Mouse (Mus musculus) heart, postnatal 10 days (tissue): ENCODE results near the gene Tchhl1. TPM values are rescaled to one million over a fixed set of nuclear protein-coding genes. Genes with fewer than 3 reads are reported as not detected.

Experiments used
- DNase-seq, 2 experiments: peaks; one replicate each; pipeline ENCODE4 v3.0.0; 2021
- intact Hi-C: fragments of 180-260 bp; cut with DNase I; formaldehyde crosslinking; loops from one replicate; pipeline ENCODE4 v1.15.1; 2025
- microRNA-seq, 2 experiments: library from miRNA; unstranded; fragments of <30 nt; microRNA quantifications; one replicate each; pipeline ENCODE4 v1.2.0; 2022
- total RNA-seq, 2 experiments: library from RNA; stranded (reverse); gene quantifications; 2 replicates each; pipeline ENCODE4 v1.2.3; 2021

Gene Tchhl1
- total RNA-seq, 2 experiments from 2014 or later = not detected

DNA sequence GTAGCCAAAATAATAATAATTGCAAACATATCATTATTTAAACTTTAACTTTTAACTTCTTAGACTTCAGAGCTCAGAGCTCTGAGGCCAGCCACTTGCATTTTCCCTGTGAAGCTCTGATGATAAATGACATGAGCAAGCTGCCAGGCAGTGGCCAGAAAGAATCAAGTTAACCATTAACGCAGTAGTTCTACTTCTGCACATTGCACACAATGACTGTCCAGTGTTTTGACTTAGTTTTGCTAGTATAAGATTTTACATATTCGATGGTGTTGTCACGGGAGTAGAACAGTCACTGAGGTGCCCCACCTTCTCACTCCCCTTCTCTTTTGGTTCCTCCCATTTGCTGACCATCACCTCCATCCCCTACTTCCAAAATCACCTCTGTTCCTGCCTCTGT lies 28.6 kb downstream of the Tchhl1 start:
- intact Hi-C loops = no loop called here
- no peak for DNase-seq

DNA sequence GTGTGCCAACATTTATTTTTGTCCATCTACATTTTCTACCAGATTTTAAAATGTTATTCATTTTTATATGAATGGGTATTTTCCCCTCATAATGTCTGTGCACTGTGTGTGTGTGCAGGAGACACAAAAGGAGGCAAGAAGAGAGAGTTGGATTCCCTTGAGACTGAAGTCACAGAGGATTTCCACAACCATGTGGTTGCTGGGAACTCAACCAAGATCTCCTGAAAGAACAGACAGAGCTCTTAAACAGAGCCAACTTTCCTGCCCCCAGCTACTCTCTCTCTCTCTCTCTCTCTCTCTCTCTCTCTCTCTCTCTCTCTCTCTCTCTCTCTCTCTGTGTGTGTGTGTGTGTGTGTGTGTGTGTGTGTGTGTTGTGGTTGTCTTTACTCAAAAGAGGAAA lies 30.6 kb downstream of the Tchhl1 start:
- intact Hi-C loops = no loop called here
- DNase-seq = no peak

DNA sequence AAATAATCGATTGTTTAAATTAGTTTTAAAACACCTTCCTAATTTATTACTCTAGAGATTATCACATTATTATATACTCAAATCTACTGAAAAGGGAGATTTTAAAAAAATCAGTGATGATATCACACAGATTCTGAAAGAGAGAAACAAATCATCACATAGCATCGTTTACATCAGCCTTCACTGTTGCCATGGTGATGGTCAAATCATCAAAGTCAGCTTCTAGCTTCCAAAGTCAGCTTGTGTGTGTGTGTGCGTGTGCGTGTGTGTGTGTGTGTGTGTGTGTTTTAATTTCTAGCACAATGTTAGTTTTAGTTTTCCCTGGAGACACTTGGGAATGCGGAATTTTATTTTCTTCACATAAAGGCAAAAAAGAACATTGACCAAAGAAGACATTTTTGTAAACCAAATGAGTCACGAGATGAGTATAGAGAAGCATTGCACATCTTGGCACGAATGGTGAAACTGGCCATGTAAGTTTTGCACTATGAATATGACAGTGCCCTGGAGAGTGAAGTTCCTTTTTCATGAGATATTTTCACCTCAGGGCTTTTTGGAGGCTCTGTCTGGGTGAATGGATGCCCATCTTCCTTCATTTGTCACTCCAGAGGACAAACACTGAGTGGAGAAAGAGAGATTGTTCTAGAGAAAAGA lies 36.1 kb downstream of the Tchhl1 start:
- DNase-seq = no peak
- intact Hi-C loops = no loop called here

DNA sequence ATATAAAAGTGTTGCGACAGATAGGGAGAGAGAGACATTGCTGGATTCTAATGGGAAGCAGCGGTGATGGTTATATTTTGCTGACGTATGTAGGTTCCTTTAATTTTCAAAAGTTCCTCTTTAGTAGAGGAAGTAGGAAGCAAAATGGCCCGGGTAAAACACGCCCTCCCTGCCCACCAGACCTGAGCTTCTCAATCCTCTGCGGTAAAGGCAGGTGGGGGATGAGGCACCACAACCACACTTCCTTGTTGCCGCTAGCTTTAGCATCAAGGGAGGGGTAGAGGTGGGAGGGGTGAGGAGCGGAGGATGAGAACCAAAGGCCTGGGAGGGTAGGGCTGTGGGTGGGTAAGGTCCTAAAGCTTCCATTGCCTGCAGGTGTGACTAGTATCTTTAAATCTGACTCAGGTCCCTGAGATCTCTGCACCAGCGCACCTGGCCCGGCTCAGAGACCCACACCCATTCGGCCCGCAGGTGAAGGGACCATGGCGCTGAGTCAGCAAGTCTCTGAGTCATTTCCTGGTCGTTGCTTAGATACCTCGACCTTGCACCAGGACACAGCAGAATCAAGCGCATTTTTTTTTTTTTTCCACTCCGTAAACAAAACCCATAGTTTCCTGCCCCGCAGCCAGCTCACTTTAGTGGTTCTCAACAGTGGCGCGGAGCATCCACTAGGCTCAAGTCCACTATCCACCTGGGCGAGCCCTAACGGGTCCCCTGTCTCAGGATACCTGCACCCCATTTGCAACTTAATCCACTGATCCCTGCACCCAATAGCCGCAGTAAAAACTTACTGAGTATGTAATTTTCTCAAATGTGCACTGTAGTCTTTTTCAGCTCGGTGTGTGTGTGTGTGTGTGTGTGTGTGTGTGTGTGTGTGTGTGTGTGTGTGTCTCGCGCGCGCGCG lies 37.7 kb downstream of the Tchhl1 start:
- peak; percentile 21 to 41 for DNase-seq
- intact Hi-C loops = no loop called here

DNA sequence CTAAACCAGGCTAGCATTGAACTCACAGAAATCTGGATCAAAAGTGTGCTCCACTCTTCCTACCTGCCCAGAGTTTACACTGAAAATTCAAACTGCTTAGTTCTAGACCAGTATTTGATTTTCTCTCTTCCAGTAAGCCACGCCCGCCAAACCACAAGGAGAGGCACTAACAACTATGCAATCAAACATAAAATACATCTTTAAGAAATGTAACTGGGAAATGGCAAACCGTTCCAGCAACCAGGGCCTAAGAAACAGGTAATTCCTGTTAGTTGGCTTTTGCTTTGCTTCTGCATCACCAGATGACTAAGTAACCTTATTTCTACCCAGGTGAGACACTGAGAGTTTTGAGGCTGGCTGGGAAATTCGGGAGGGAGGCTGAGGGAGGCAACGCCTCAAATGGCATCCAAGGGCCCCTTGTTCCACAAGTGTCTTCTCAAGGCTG lies 38.3 kb downstream of the Tchhl1 start:
- intact Hi-C loops = no loop called here
- no peak for DNase-seq

DNA sequence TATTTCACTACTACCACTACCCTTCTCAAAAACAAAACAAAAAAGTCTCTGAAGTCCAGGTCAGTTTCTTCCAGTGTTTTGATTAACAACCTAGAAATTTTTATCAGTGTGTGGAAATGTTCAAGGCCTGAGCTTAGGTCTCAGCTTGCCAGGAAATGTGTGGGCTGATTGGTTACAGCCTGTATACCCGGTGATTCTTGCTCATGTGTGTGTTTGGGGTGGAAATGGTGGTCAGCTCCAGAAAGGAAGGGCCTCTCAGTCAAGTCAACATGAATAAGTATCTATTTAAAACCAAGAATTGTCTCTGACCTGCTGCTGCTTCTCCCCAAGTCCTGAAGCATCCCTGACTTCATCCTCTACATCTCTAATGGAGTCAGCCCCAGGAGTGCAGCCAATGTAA lies 40.7 kb downstream of the Tchhl1 start:
- intact Hi-C loops = no loop called here
- no peak for DNase-seq

DNA sequence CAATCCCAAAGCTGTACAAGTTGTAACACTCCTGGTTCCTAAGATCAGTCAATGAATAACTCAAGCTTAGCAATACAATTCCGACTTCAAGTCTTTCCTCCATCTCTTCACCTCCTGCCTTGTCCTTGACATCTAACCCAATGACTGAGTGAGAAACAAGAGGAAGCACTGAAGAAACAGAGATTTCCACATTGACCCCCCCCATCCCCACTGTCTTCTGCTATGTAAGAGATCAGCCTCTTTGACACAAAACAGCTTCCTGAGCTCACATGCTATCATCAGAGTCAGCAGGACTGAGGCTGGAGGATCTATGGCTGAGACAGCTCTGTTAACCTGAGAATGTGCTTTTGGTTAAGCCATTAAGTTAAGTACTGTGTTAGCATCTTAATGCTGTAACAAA lies 42.5 kb downstream of the Tchhl1 start:
- DNase-seq = no peak
- intact Hi-C loops = no loop called here

DNA sequence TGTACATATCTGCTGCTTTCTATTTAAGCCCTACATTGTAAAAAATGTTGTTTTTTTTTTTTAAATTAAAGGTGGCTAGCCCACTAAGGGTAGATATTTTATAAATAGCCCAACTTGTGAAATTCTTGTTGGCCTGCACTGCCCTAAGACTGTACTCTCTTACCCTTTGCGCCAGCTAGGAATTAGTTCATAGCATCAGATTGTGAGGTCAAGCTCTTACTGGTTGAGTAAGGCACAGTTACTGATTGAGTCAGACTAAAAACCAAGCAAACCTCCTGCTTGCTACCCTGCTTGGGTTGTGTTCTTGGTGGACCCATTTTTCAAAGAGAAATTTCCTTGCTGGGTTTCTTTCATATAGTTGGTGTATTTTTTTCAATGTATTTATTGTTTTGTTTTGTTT lies 43.2 kb downstream of the Tchhl1 start:
- no peak for DNase-seq
- intact Hi-C loops = no loop called here

DNA sequence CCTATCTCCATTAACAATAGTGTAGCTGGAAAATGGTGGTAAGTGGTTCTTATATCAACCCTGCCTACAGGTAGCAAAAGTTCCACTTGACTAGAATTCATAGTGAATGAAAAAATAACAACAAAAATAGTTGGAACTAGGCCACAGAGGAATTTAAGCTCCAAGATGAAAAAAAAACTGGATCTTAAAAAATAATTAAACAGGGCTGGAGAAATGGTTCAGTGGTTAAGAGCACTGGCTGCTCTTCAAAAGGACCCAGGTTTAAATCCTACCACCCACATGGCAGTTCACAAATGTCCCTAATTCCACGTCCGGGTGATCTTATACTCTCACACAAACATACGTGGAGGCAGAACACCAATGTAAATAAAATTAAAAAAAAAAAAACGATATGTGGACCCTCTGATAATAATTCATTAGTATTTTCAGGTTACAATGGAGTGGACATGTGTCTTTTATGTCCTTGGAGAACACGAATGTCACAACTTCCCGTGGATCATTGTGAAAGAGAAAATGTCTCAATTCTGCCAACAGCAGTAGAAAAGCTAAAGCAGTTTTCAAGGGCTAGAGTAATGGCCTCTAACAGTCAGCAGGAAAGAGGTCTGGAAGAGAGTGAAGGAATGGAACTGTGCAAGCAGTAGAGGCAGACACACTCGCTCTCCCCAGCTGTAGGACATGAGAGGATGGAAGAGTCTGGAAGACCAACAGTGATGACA lies 44.0 kb downstream of the Tchhl1 start:
- DNase-seq = no peak
- intact Hi-C loops = no loop called here

DNA sequence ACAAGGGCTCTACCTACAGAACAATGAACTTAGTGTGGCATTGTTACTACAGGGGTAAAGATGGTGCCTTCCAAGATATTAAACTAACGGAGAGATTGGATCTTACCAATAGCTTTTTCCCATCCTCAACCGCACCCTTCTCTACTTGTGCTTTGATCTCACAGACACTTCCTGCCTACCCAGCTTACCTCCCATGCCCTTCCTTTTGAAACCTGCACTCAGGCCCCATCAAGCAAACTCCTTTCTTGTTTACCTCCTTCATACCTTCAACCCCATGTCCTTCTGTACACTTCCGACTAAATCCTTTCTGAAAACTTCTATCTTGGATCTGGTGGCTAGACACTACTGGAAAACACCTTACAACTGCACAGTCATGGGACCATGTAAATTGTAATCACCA lies 46.1 kb downstream of the Tchhl1 start:
- intact Hi-C loops = no loop called here
- DNase-seq = no peak

DNA sequence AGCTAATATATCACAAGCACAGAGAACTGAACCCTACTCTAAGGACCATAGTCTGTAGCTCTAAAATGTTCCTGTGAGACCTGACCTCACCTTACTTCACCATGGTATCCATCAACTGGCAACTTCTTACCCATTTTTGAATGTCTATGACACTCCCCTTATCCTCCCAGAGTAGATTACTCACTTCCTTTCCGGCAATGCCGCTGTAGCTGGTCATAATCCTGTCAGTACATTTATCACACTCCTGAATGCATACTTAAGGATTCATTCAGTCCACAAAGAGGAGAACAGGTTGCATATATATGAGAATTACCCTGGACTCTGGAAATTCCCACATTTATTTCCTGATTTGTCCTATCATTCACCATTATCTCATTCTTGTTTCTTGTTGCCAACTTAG lies 48.8 kb downstream of the Tchhl1 start:
- intact Hi-C loops = no loop called here
- no peak for DNase-seq

DNA sequence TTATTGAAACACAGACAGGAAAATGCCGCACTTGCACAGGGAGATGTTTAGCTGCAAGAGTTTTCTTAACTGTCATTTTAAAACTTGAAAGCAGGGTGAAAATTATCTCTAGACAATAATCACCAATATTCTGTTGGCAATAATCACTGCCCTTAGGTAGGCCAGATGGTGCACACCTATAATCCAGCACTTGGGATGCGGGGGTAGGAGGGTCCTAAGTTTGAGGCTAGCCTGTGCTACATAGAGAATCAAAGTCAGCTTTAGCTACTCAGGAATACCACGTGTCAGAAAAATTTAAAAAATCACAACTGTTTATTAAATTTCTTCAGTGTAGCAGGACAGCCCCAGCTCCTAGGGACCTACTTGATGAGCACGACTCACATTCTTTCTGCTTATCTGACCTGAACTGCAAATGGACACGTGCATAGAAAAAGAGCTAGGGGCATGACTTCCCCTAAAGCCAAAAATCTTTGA lies 51.3 kb downstream of the Tchhl1 start:
- DNase-seq = no peak
- intact Hi-C loops = loop anchor here (2.0 kb wide), 2 partner anchors 49 to 75 kb away; no protein-coding TSS in a partner anchor

DNA sequence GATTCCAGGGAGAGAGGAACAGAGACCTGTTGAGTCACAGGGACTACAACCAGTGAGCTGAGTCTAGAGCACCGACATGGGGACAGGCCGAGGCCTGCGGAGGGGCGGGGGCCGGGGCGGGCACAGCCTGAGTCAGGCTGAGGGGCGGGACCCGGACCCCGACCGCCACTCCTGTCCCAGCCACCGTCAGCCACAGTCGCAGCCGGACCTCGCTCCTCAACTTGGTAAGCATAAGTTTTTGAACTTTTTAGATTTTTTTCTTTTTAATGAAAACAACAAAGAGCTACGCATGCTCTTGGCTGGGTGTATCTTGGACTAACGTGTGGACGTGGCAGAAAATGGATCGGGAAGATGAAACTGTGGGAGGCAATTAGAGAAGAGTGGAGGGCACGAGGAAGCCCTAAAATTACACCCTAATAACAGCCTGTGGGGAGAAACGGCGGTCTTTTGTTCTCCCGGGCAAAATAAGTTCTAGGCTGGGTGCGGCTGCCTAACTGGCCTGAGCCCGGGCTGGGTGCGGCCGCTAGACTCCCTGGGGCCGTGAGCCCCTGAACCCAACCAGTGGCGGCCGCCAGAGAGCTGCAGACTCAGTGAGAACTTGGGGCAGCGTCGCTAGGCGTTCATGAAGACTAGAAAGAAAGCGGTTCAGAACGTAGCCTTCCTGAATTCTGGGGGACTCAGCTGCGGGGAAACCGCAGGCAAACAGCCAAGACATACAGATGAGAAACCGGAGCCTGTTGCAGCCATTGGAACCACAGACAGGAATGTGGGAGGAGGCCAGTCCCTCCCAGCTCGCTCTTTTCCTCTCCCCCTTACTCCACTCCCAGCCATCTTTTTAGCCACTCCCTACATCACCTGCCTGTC lies 52.0 kb downstream of the Tchhl1 start, which contains the start of gene S100a11:
S100a11 (plus strand) TSS at position 159 of the 864 bp plus-strand sequence.
- intact Hi-C loops = loop anchor here (2.0 kb wide), 2 partner anchors 48 to 76 kb away; no protein-coding TSS in a partner anchor
- DNase-seq = peak; percentile 72 to 76

Small RNA genes lying within 50 kb of the gene (microRNA-seq; reads per million reads assigned to microRNA genes)
- gene Gm22752 = 0 reads per million in 2 experiments

Other genes starting within 250 kb of the Tchhl1 start
- not detected for gene Flg, start 195.2 kb upstream of the Tchhl1 start, total RNA-seq
- gene Hrnr, start 149.0 kb upstream of the Tchhl1 start, total RNA-seq = not detected
- gene Rptn, start 75.1 kb upstream of the Tchhl1 start, total RNA-seq = not detected
- under 1 TPM; 0.07 to 0.17 TPM for gene Tchh, start 26.4 kb upstream of the Tchhl1 start, total RNA-seq
- 100 to 1,000 TPM; 212 to 217 TPM for gene S100a11, start 51.7 kb downstream of the Tchhl1 start, total RNA-seq
- gene S100a10, start 86.3 kb downstream of the Tchhl1 start, total RNA-seq = 100 to 1,000 TPM; 143 to 197 TPM
- not detected for gene Tdpoz2, start 183.9 kb downstream of the Tchhl1 start, total RNA-seq
- gene Tdpoz1, start 207.6 kb downstream of the Tchhl1 start, total RNA-seq = not detected
- not detected for gene Gm37596, start 224.3 kb downstream of the Tchhl1 start, total RNA-seq